Mouse (Mus musculus) E14TG2a.4 (cell line): ENCODE data around the gene Six6.

Experiments used
- H3K27me3 ChIP-seq: 2 replicates; pipeline ENCODE4 v1.6.1; 2014; ENCODE audit warnings: low read length, control low read depth; ENCODE audit not compliant: insufficient read depth
- H3K36me3 ChIP-seq: 2 replicates; pipeline ENCODE4 v1.6.1; 2014; ENCODE audit warnings: low read length, control low read depth; ENCODE audit not compliant: insufficient read depth
- H3K4me1 ChIP-seq: replicated peaks from 2 replicates; pipeline ENCODE4 v1.6.1; 2014; ENCODE audit warnings: low read depth, low read length, control low read depth
- H3K4me3 ChIP-seq: replicated peaks from 2 replicates; pipeline ENCODE4 v1.5.1; 2014; ENCODE audit warnings: mild to moderate bottlenecking, low read length
- H3K9me3 ChIP-seq: 2 replicates; pipeline ENCODE4 v1.6.1; 2014; ENCODE audit warnings: low read length, control low read depth
- CTCF ChIP-seq: conservative IDR thresholded peaks from 2 replicates; pipeline ENCODE4 v1.5.1; 2014; ENCODE audit warnings: low read length
- NANOG ChIP-seq: IDR thresholded peaks from 2 replicates; pipeline ENCODE4 v1.6.1; 2014; ENCODE audit warnings: borderline replicate concordance, low read length, mixed read lengths
- POU5F1 ChIP-seq: IDR thresholded peaks from 2 replicates; pipeline ENCODE4 v1.6.1; 2014; ENCODE audit warnings: low read length, borderline replicate concordance

The Six6 gene

GRCm38 (mm10) chr12:72947335-72947734 is 7.6 kb downstream of the Six6 start:
- Histone ChIP-seq H3K9me3 (no peaks in the 10 kb centered on the region), H3K4me3 (no peak overlapping the region), H3K27me3 (peaks cover 65% of the 10 kb centered on the region), H3K4me1 (peaks cover 10% of the 10 kb centered on the region), H3K36me3 (no peaks in the 10 kb centered on the region)
- TF ChIP-seq POU5F1 (no peak), NANOG (no peak), CTCF (no peak)

- Histone ChIP-seq H3K9me3 (no peaks in the 10 kb centered on the region), H3K4me1 (no peaks in the 10 kb centered on the region), H3K4me3 (no peak overlapping the region), H3K27me3 (peaks cover 30% of the 10 kb centered on the region), H3K36me3 (no peaks in the 10 kb centered on the region)
- no peak for TF ChIP-seq CTCF
These were observed 13.4 kb downstream of the Six6 start for GRCm38 (mm10) chr12:72953089-72953488.

GRCm38 (mm10) chr12:72953858-72954257 is 14.2 kb downstream of the Six6 start:
- H3K4me3 ChIP-seq, result no peak overlapping the region
- no peak for TF ChIP-seq CTCF
- no peaks in the 10 kb centered on the region for H3K9me3 ChIP-seq
- peaks cover 27% of the 10 kb centered on the region for H3K27me3 ChIP-seq
- H3K36me3 ChIP-seq, result no peaks in the 10 kb centered on the region
- H3K4me1 ChIP-seq, result no peaks in the 10 kb centered on the region

GRCm38 (mm10) chr12:72954906-72955305 is 15.2 kb downstream of the Six6 start:
- Histone ChIP-seq H3K27me3 (peaks cover 19% of the 10 kb centered on the region; the same call in 1 of the 2 replicates), H3K4me3 (no peak overlapping the region), H3K9me3 (no peaks in the 10 kb centered on the region), H3K4me1 (no peaks in the 10 kb centered on the region), H3K36me3 (no peaks in the 10 kb centered on the region)
- TF ChIP-seq CTCF, result no peak
- no peak for TF ChIP-seq NANOG
- no peak for TF ChIP-seq POU5F1

DNA sequence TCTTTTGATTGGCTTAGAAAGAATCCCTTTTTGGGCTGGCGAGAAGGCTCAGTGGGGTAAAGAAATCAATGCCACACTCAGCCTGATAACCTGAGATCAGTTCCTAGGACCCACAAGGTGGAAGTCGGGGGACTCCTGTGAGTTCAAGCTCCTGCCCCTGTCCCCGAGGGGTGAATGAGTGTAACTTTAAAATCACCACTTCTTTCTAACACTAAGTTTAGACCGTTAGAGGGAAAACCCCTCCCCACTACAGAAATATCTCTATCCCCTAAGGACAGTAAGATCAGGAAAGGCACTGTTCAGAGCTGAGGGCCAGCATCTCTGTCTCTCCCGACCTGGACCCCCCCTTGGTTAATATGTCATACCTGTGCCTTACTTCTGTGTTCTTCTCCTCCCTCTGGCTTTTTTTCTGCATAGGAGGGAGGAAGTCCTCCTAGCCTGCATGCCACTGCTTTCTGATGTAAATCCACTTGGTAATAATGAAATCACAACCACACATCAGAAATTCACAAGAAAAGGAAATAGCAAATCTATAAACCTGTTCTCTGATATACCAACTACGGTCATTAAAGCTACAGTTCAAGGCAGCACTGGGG is 18.2 kb downstream of the Six6 start:
- no peak for TF ChIP-seq NANOG
- TF ChIP-seq CTCF, result no peak
- TF ChIP-seq POU5F1, result no peak
- peaks cover 12% of the 10 kb centered on the region; the same call in 1 of the 2 replicates for H3K27me3 ChIP-seq
- H3K9me3 ChIP-seq, result peaks cover 6% of the 10 kb centered on the region; the same call in 1 of the 2 replicates
- H3K36me3 ChIP-seq, result no peaks in the 10 kb centered on the region
- no peaks in the 10 kb centered on the region for H3K4me1 ChIP-seq
- H3K4me3 ChIP-seq, result no peak overlapping the region

DNA sequence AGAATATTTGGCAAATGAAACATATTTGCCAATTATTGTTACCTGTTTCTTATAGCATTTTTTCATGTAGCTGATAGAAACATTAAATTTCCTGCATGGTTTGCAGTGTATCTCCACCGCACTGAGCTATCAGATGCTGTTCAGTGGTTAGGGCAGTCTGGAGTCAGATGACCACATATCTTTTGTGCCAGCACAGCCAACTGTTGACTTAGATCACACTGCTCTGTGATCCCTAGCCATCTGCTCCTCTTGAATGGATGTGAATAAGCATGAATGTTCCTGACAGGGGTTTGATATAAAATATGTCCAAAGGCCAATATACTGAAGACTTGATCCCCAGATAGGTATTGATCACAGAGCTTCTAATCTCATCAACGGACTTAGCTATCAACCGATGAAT is 18.8 kb downstream of the Six6 start:
- no peak for TF ChIP-seq NANOG
- TF ChIP-seq POU5F1, result no peak
- no peak for TF ChIP-seq CTCF
- Histone ChIP-seq H3K27me3 (peaks cover 8% of the 10 kb centered on the region; the same call in 1 of the 2 replicates), H3K36me3 (no peaks in the 10 kb centered on the region), H3K9me3 (peaks cover 6% of the 10 kb centered on the region; the same call in 1 of the 2 replicates), H3K4me3 (no peak overlapping the region), H3K4me1 (no peaks in the 10 kb centered on the region)

- Histone ChIP-seq H3K27me3 (no peaks in the 10 kb centered on the region), H3K9me3 (peaks cover 6% of the 10 kb centered on the region; the same call in 1 of the 2 replicates), H3K4me1 (0 out of 2 replicates have a peak, but pooled peaks cover 2% of the 10 kb centered on the region), H3K4me3 (no peak overlapping the region), H3K36me3 (no peaks in the 10 kb centered on the region)
- no peak for TF ChIP-seq NANOG
- TF ChIP-seq POU5F1, result no peak
- peak; percentile 86 for TF ChIP-seq CTCF
These were observed 23.1 kb downstream of the Six6 start for GRCm38 (mm10) chr12:72962761-72963160.

DNA sequence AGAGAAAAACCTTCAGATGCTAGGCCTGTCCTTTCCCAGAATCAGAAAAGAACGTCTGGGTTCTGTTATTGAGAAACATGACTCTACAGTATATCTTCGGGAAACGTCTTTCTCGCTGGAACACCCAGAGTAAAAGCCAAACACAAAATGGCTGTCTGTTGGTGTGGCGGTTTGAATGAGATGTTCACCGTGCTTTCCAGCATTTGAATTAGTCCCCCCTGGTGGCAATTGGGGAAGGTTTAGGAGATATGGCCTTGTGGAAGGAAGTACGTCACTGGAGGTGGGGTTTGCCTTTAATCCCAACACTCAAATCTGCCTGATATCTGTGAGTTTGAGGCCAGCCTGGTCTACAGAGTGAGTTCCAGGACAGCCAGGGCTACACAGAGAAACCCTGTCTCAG is 27.8 kb downstream of the Six6 start:
- Histone ChIP-seq H3K9me3 (no peaks in the 10 kb centered on the region), H3K36me3 (no peaks in the 10 kb centered on the region), H3K4me3 (no peak overlapping the region), H3K27me3 (no peaks in the 10 kb centered on the region), H3K4me1 (0 out of 2 replicates have a peak, but pooled peaks cover 2% of the 10 kb centered on the region)
- no peak for TF ChIP-seq POU5F1

- no peaks in the 10 kb centered on the region for H3K27me3 ChIP-seq
- H3K36me3 ChIP-seq, result no peaks in the 10 kb centered on the region
- H3K4me3 ChIP-seq, result no peak overlapping the region
- no peaks in the 10 kb centered on the region for H3K9me3 ChIP-seq
- TF ChIP-seq CTCF, result no peak
- TF ChIP-seq NANOG, result no peak
- no peak for TF ChIP-seq POU5F1
- peaks cover 6% of the 10 kb centered on the region for H3K4me1 ChIP-seq
These were observed 30.9 kb downstream of the Six6 start for GRCm38 (mm10) chr12:72970620-72971019.
